23 mouse cellular contexts compared by ENCODE assay signal in genomic region chr3:152468032-152468431, GRCm38 (mm10).
DNase-seq lines count a peak whose midpoint lies in the region; ATAC-seq and TF ChIP-seq lines count a peak whose summit lies in the region.
"Had no signal": no experiment of that assay in that cellular context is flagged by ENCODE, and none has a peak within 500 bp of the region (broad histone marks: within the 10 kb centered on the region; RNA-seq: fewer than 3 reads in every experiment).

No protein-coding gene starts in this region.

- TF ChIP-seq CTCF in CH12.LX (conservative IDR thresholded peaks at IDR 0.05 in 1 of 2, IDR thresholded peaks at IDR 0.05 in 1 of 2; ENCODE audit: low read depth in 2 of 2, low read length in 2 of 2) = no peak

- no peaks in the 10 kb centered on the region for H3K27me3 ChIP-seq in CH12.LX (replicated peaks)
- no peaks in the 10 kb centered on the region for H3K27me3 ChIP-seq in myocyte (ENCODE audit: control insufficient read depth, insufficient read depth, insufficient read length)
- no peaks in the 10 kb centered on the region for H3K27me3 ChIP-seq in hindbrain, embryonic 12.5 days
- H3K27me3 ChIP-seq: embryonic facial prominence, embryonic 13.5 days; embryonic facial prominence, embryonic 15.5 days; forebrain, embryonic 12.5 days had no signal

- H3K36me3 ChIP-seq in CH12.LX (replicated peaks in 1 of 2; ENCODE audit: control insufficient read depth in 1 of 2, insufficient read depth in 1 of 2, low read length in 1 of 2) (peaks cover 5 to 32% of the 10 kb centered on the region in 2 experiments), myocyte (ENCODE audit: control insufficient read depth, insufficient read depth) (no peaks in the 10 kb centered on the region)
- no peaks in the 10 kb centered on the region for H3K36me3 ChIP-seq in hindbrain, embryonic 12.5 days
- H3K36me3 ChIP-seq: embryonic facial prominence, embryonic 15.5 days; forebrain, embryonic 12.5 days had no signal

- H3K4me1 ChIP-seq in CH12.LX (ENCODE audit: control insufficient read depth in 1 of 2, insufficient read depth in 2 of 2) = peaks cover 16 to 35% of the 10 kb centered on the region in 2 experiments
- 0 out of 2 replicates have a peak, but pooled peaks cover 5% of the 10 kb centered on the region for H3K4me1 ChIP-seq in hindbrain, embryonic 12.5 days
- H3K4me1 ChIP-seq: forebrain, embryonic 10.5 days; forebrain, embryonic 12.5 days had no signal

- DNase-seq in adrenal gland, postnatal 10 days = peak; percentile 0
- no peak for DNase-seq in adrenal gland, postnatal 4 days (ENCODE audit: low spot score in 2 of 2)
- DNase-seq in CH12.LX (ENCODE audit: extremely low read depth) = no peak
- DNase-seq: adrenal gland, adult 2 months; adrenal gland, postnatal 14 days; adrenal gland, postnatal 36 days; B cell, adult 2 months; cerebellum, adult 11 months; cerebellum, adult 18-20 months; cerebellum, adult 8-10 months; cerebellum, adult 9-11 months; cerebellum, postnatal 14 days; cerebellum, postnatal 36 days had no signal

- H3K27ac ChIP-seq in CH12.LX (ENCODE audit: insufficient read depth, low read depth) = peak overlapping the region; percentile 97
- H3K27ac ChIP-seq in hindbrain, embryonic 12.5 days = no peak overlapping the region
- H3K27ac ChIP-seq: embryonic facial prominence, embryonic 13.5 days; forebrain, embryonic 10.5 days; forebrain, embryonic 12.5 days had no signal

- no peak overlapping the region for H3ac ChIP-seq in myocyte (ENCODE audit: control insufficient read depth, insufficient read length)

- ATAC-seq in hindbrain, embryonic 12.5 days (ENCODE audit: low FRiP score) = no peak
- ATAC-seq: forebrain, embryonic 14.5 days; forebrain, embryonic 16.5 days had no signal

- H3K9me3 ChIP-seq in CH12.LX (replicated peaks; ENCODE audit: low read length) = no peaks in the 10 kb centered on the region
- no peaks in the 10 kb centered on the region for H3K9me3 ChIP-seq in hindbrain, embryonic 12.5 days (replicated peaks)
- H3K9me3 ChIP-seq: embryonic facial prominence, embryonic 13.5 days; embryonic facial prominence, embryonic 15.5 days; forebrain, embryonic 10.5 days; forebrain, embryonic 12.5 days; G1E had no signal

- H3K4me3 ChIP-seq in CH12.LX (replicated peaks in 1 of 3; ENCODE audit: low read depth in 2 of 3, low read length in 2 of 3, poor library complexity in 1 of 3) = peak overlapping the region in 2 of 3 experiments; percentile 57 to 65
- H3K4me3 ChIP-seq in myocyte = peak overlapping the region; percentile 21
- H3K4me3 ChIP-seq in hindbrain, embryonic 12.5 days = no peak overlapping the region
- H3K4me3 ChIP-seq: embryonic facial prominence, embryonic 13.5 days; embryonic facial prominence, embryonic 15.5 days; erythroblast, embryonic 14.5 days; forebrain, embryonic 10.5 days; forebrain, embryonic 12.5 days had no signal

- H3K79me2 ChIP-seq in CH12.LX (replicated peaks; ENCODE audit: control insufficient read depth, extremely low read depth, insufficient read depth, poor library complexity, severe bottlenecking) (peaks cover 3% of the 10 kb centered on the region; the same call in 1 of the 2 replicates), myocyte (ENCODE audit: control insufficient read depth, insufficient read depth) (no peaks in the 10 kb centered on the region)

- H3K4me2 ChIP-seq in CH12.LX (ENCODE audit: insufficient read depth, low read depth, poor library complexity, severe bottlenecking) = peak overlapping the region; percentile 39
- peak overlapping the region; percentile 91 for H3K4me2 ChIP-seq in myocyte (ENCODE audit: low read depth)
- H3K4me2 ChIP-seq in hindbrain, embryonic 12.5 days (replicated peaks) = no peak overlapping the region
- H3K4me2 ChIP-seq: embryonic facial prominence, embryonic 15.5 days; forebrain, embryonic 12.5 days had no signal

- TF ChIP-seq EP300 in CH12.LX (IDR thresholded peaks at IDR 0.05; ENCODE audit: low read length) = no peak; the same call in 1 of the 2 replicates

- dilution Hi-C loops in CH12.LX (cut with MboI; ENCODE audit: extremely low pct_ligation_motif_present, extremely low pct_unique_long_range_greater_than_20kb, low sequenced_read_pairs) = no loop called here

- TF ChIP-seq RAD21 in CH12.LX (IDR thresholded peaks at IDR 0.05; ENCODE audit: low read depth, low read length) = no peak

- 91% methylated on average over 8 of the region's 8 CpGs for WGBS in hindbrain, embryonic 12.5 days

- peak overlapping the region; percentile 70 for H3K9ac ChIP-seq in CH12.LX (ENCODE audit: insufficient read depth, low read depth)
- no peak overlapping the region for H3K9ac ChIP-seq in hindbrain, embryonic 12.5 days
- H3K9ac ChIP-seq: embryonic facial prominence, embryonic 13.5 days; embryonic facial prominence, embryonic 15.5 days; forebrain, embryonic 12.5 days had no signal

- in situ Hi-C loops in CH12.LX (cut with MboI; ENCODE audit: low pct_ligation_motif_present, low pct_unique_long_range_greater_than_20kb, low sequenced_read_pairs) = no loop called here

- TF ChIP-seq POLR2A in CH12.LX (IDR thresholded peaks at IDR 0.05; ENCODE audit: low read depth, low read length) = no peak
- TF ChIP-seq POLR2A in myocyte (IDR thresholded peaks at IDR 0.05; ENCODE audit: insufficient read length, low read depth) = no peak

TF ChIP-seq in CH12.LX, 34 proteins besides CTCF, POLR2A, EP300 and RAD21:
- TF ChIP-seq TBP (conservative IDR thresholded peaks at IDR 0.05; ENCODE audit: low read depth, low read length) (no peak), RCOR1 (conservative IDR thresholded peaks at IDR 0.05; ENCODE audit: low read depth, low read length) (0 out of 2 replicates have a peak, but pooled peaks have one; percentile 51), GABPA (IDR thresholded peaks at IDR 0.05; ENCODE audit: insufficient replicate concordance, low read depth, low read length) (no peak), BHLHE40 (IDR thresholded peaks at IDR 0.05; ENCODE audit: low read depth, low read length) (no peak), ZKSCAN1 (IDR thresholded peaks at IDR 0.05; ENCODE audit: borderline replicate concordance, low read depth, low read length) (peak; percentile 99)

TF ChIP-seq in myocyte, 11 proteins besides CTCF, POLR2A, EP300 and RAD21:
- TF ChIP-seq TCF3 (IDR thresholded peaks at IDR 0.05; ENCODE audit: insufficient read length, low read depth) (no peak), USF1 (IDR thresholded peaks at IDR 0.05; ENCODE audit: low read depth) (no peak), TCF12 (IDR thresholded peaks at IDR 0.05; ENCODE audit: insufficient read depth, poor library complexity, severe bottlenecking) (no peak), REST (IDR thresholded peaks at IDR 0.05; ENCODE audit: insufficient read depth, insufficient read length) (no peak), POLR2AphosphoS2 (IDR thresholded peaks at IDR 0.05; ENCODE audit: insufficient read length, low read depth) (no peak), MAX (IDR thresholded peaks at IDR 0.05; ENCODE audit: low read depth) (no peak), CEBPB (IDR thresholded peaks at IDR 0.05; ENCODE audit: insufficient read depth, poor library complexity, severe bottlenecking) (no peak), E2F4 (IDR thresholded peaks at IDR 0.05; ENCODE audit: insufficient read depth) (no peak), SRF (IDR thresholded peaks at IDR 0.05; ENCODE audit: control insufficient read depth, insufficient read length, low read depth) (no peak), MYOD1 (IDR thresholded peaks at IDR 0.05; ENCODE audit: control insufficient read depth in 1 of 3, insufficient read length in 2 of 3, low read depth in 2 of 3) (no peak), MYOG (IDR thresholded peaks at IDR 0.05; ENCODE audit: control insufficient read depth in 1 of 3, insufficient read depth in 1 of 3, insufficient read length in 2 of 3, low read depth in 2 of 3) (no peak)
